Mouse (Mus musculus) liver, embryonic 14.5 days (tissue): Measurements from ENCODE around the gene Galm. TPM values are rescaled to one million over a fixed set of nuclear protein-coding genes. Genes with fewer than 3 reads are reported as not detected.

Experiments
- ATAC-seq: fragments of 200-750 bp; cut with Nextera tagmentation; 2 replicates; pipeline ENCODE4 v1.8.0; 2017; ENCODE audit warnings: moderate number of reproducible peaks, mild to moderate bottlenecking, moderate library complexity; ENCODE audit not compliant: insufficient read depth
- DNase-seq, 3 experiments: peaks; one replicate each; pipeline ENCODE4 v3.0.0-alpha.2; 2012 to 2013; ENCODE audit warnings: low read depth in 3 of 3, low spot score in 3 of 3
- H3K27ac ChIP-seq: fragments of 300-500 bp; sonication (generic); 2 replicates; pipeline ENCODE4 v1.5.1; 2014; ENCODE audit warnings: moderate library complexity, mild to moderate bottlenecking, control low read depth, inconsistent platforms
- H3K27me3 ChIP-seq: fragments of 300-500 bp; sonication (generic); 2 replicates; pipeline ENCODE4 v1.6.1; 2014; ENCODE audit warnings: mild to moderate bottlenecking, low read length, moderate library complexity; ENCODE audit not compliant: control insufficient read depth, insufficient read depth
- H3K36me3 ChIP-seq: fragments of 300-500 bp; sonication (generic); replicated peaks from 2 replicates; pipeline ENCODE4 v1.6.1; 2014; ENCODE audit warnings: low read depth; ENCODE audit not compliant: control insufficient read depth, insufficient read depth
- H3K4me1 ChIP-seq, 2 experiments: fragments of 200-500 bp in 1 of 2; fragments of 300-500 bp in 1 of 2; sonication (generic) in 1 of 2; replicated peaks; 2 replicates each; pipeline ENCODE4 v1.6.1; 2012 to 2014; ENCODE audit warnings: antibody characterized with exemption in 1 of 2, inconsistent platforms in 1 of 2, low read length in 1 of 2; ENCODE audit not compliant: control insufficient read depth in 2 of 2, insufficient read depth in 2 of 2
- H3K4me2 ChIP-seq: fragments of 300-500 bp; sonication (generic); 2 replicates; pipeline ENCODE4 v1.6.1; 2014; ENCODE audit warnings: low read depth, mild to moderate bottlenecking, control low read depth, moderate library complexity
- H3K4me3 ChIP-seq, 2 experiments: fragments of 200-500 bp in 1 of 2; fragments of 300-500 bp in 1 of 2; sonication (generic) in 1 of 2; 2 replicates each; pipeline ENCODE4 v1.5.1; 2012 to 2014; ENCODE audit warnings: low read depth in 2 of 2, low read length in 2 of 2, mild to moderate bottlenecking in 2 of 2, control low read depth in 1 of 2, inconsistent platforms in 1 of 2, moderate library complexity in 1 of 2; ENCODE audit not compliant: insufficient read depth in 1 of 2
- H3K9ac ChIP-seq: fragments of 300-500 bp; sonication (generic); replicated peaks from 2 replicates; pipeline ENCODE4 v1.6.1; 2014; ENCODE audit warnings: mild to moderate bottlenecking, control low read depth, moderate library complexity
- H3K9me3 ChIP-seq: fragments of 300-500 bp; sonication (generic); 2 replicates; pipeline ENCODE4 v1.6.1; 2016; ENCODE audit warnings: low read length, mixed read lengths; ENCODE audit not compliant: control insufficient read depth
- CTCF ChIP-seq: IDR thresholded peaks from 2 replicates; pipeline ENCODE4 v1.5.1; 2016; ENCODE audit warnings: antibody characterized with exemption, low read depth, control low read depth
- EP300 ChIP-seq: IDR thresholded peaks from 2 replicates; pipeline ENCODE4 v1.6.1; 2016; ENCODE audit warnings: antibody characterized with exemption, low read depth
- WGBS: fragments of 180-500 bp; shearing (Covaris S2); extraction: QIAGEN DNeasy Blood & Tissue Kit; methylation state at CpG from one replicate; pipeline ENCODE4 v1.1.7; 2014; ENCODE audit not compliant: insufficient replicate concordance; 5-methylcytosine and 5-hydroxymethylcytosine counted together
- polyA plus RNA-seq, 2 experiments: library from polyadenylated mRNA; depleted of rRNA in 1 of 2; stranded (reverse) in 1 of 2; unstranded in 1 of 2; fragments of >200 nt; fragmentation: Nextera tagmentation in 1 of 2; extraction: Ambion mirVana in 1 of 2; gene quantifications; 2 replicates each; pipeline versions ENCODE4 v1.2.1 to v1.2.3; 2012 to 2014

Galm gene
- polyA plus RNA-seq, 2 experiments: 14.0 to 22.7 TPM

DNA sequence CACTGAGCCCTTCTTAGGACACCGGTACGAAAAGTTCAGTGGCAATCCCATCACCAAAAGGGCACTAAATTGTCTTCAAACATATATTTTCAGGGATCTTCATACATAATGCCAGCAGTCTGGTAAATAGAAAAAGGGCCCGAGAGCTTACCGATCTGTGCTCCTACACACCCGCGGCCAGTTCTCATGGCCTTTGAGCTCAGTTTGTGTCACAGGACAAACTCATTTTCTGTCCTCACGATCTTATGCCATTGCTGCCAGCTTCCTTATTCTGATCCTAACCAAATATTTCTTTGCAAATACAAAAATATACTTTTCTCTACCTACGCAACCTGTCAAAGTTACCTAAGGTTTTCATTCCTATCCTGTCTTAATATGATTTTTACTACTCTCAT is 30.6 kb upstream of the Galm start:
- ATAC-seq: no peak
- no peak overlapping the region for H3K4me3 ChIP-seq
- no peak for DNase-seq
- H3K4me2 ChIP-seq: no peak overlapping the region
- 71% methylated on average over 8 of the region's 8 CpGs for WGBS
- TF ChIP-seq CTCF: no peak
- no peak for TF ChIP-seq EP300
- no peak overlapping the region for H3K9ac ChIP-seq
- H3K36me3 ChIP-seq: no peaks in the 10 kb centered on the region
- H3K9me3 ChIP-seq: no peaks in the 10 kb centered on the region
- no peak overlapping the region for H3K27ac ChIP-seq
- no peaks in the 10 kb centered on the region for H3K27me3 ChIP-seq
- H3K4me1 ChIP-seq: no peaks in the 10 kb centered on the region

DNA sequence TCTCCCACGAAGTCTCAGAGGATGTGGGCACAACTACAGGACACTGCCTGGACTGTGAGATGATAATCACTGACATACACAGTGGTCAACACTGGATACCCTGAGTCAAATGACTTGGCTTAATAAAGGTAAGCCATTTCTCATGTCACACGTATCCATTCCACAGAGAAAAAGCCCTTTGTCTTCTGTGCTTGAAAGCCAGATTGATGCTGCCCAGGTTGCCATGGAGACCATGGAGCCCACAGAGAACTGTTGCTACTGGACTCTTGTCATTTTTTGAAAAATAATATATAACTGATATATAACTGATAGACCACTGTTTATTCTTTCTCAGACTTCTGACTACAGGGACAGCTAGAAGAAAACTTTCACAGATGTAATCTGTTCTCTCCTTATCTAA is 30.1 kb upstream of the Galm start:
- H3K27ac ChIP-seq: no peak overlapping the region
- H3K27me3 ChIP-seq: no peaks in the 10 kb centered on the region
- H3K9me3 ChIP-seq: no peaks in the 10 kb centered on the region
- DNase-seq (no peak), ATAC-seq (no peak)
- H3K9ac ChIP-seq: no peak overlapping the region
- no peak overlapping the region for H3K4me2 ChIP-seq
- H3K36me3 ChIP-seq: no peaks in the 10 kb centered on the region
- H3K4me1 ChIP-seq: no peaks in the 10 kb centered on the region
- TF ChIP-seq CTCF (no peak), EP300 (no peak)
- no peak overlapping the region for H3K4me3 ChIP-seq
- 44% methylated on average over 2 of the region's 2 CpGs for WGBS

DNA sequence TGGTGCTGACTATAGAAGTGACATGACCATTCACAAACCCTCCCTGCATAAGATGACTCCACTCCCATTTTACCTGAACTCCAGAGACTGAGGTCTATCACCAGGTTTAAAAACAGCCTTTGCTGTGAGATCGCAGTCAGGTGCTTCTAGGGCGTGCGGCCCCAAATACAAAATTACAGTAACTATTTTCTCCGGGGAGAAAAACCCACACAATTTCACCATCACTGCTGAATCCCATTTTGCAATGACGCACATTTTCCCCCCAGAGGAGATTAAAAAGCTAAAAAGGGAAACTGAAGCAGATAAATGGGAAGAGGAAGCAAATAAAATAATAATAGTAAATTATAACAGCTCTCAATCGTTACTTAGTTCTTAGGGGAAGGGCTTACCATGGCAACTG is 27.4 kb upstream of the Galm start:
- no peaks in the 10 kb centered on the region for H3K27me3 ChIP-seq
- DNase-seq (no peak), ATAC-seq (no peak)
- H3K36me3 ChIP-seq: no peaks in the 10 kb centered on the region
- H3K4me3 ChIP-seq: no peak overlapping the region
- 68% methylated on average over 6 of the region's 6 CpGs for WGBS
- H3K27ac ChIP-seq: no peak overlapping the region
- H3K9me3 ChIP-seq: no peaks in the 10 kb centered on the region
- TF ChIP-seq CTCF: no peak
- TF ChIP-seq EP300: no peak
- H3K9ac ChIP-seq: no peak overlapping the region
- H3K4me2 ChIP-seq: no peak overlapping the region
- H3K4me1 ChIP-seq: no peaks in the 10 kb centered on the region

DNA sequence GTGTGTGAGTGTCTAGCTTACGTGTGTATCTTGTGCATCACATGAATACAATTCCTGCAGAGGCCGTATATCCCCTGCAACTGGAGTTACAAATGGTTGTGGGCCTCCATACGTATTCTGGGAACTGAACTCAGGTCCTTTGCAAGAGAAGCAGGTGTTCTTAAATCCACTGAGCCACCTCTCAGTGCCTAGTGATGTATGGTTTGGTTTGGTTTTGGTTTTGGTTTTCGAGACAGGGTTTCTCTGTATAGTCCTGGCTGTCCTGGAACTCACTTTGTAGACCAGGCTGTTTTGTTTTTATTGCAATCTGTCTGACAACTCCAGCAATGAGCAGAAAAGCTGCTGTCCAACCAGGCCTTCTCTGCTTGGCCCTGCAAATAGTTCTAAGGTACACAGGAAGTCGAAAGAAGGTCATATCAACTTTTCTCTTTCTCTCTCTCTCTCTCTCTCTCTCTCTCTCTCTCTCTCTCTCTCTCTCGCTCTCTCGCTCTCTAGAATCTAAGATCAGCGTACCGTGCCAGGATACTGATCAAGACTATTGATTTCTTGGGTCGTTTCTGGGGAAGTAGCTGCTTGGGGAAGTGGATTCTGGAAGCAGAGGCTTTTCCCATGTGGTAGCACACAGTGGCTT is 21.8 kb upstream of the Galm start:
- no peaks in the 10 kb centered on the region for H3K9me3 ChIP-seq
- H3K27ac ChIP-seq: no peak overlapping the region
- no peak for DNase-seq
- WGBS: 65% methylated on average over 10 of the region's 10 CpGs
- H3K36me3 ChIP-seq: no peaks in the 10 kb centered on the region
- no peak overlapping the region for H3K9ac ChIP-seq
- ATAC-seq: no peak
- TF ChIP-seq CTCF (no peak), EP300 (no peak)
- no peak overlapping the region for H3K4me3 ChIP-seq
- no peak overlapping the region for H3K4me2 ChIP-seq
- H3K4me1 ChIP-seq: no peaks in the 10 kb centered on the region
- no peaks in the 10 kb centered on the region for H3K27me3 ChIP-seq

DNA sequence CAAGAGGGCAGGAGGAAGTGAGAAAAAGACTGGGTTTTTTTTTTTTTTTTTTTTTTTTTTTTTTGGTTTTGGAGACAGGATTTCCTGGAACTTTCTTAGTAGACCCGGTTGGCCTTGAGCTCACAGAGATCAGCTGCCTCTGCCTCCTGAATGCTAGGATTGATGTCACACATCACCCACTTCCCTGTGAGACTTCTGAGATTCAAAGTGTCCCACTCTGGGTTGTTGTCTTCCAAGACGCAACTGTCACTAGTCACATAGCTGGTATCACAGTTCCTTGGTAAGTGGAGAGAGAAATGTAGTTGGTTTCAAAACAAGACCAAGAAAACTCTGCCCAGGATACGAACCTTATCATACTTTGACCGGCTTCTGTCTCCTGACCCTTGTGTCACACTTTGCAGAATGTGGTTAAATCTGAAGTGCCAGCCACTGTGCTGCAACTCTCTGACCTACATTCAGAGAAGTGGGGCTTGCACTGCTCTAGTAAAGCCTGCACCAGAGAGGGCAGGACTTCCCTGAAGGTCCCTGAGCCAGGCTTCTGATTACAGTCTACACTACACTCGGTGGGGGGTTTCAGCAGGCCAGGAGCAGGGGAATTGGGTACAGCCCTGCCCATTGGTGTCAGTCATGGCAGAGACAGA is 14.5 kb upstream of the Galm start:
- no peaks in the 10 kb centered on the region for H3K36me3 ChIP-seq
- H3K9ac ChIP-seq: no peak overlapping the region
- ATAC-seq: no peak
- WGBS: 26% methylated on average over 5 of the region's 5 CpGs
- no peak overlapping the region for H3K4me3 ChIP-seq
- H3K9me3 ChIP-seq: no peaks in the 10 kb centered on the region
- no peak for DNase-seq
- H3K27me3 ChIP-seq: no peaks in the 10 kb centered on the region
- no peak overlapping the region for H3K4me2 ChIP-seq
- no peak overlapping the region for H3K27ac ChIP-seq
- no peak for TF ChIP-seq CTCF
- no peak for TF ChIP-seq EP300
- 0 out of 4 replicates have a peak, but pooled peaks cover 0 to 2% of the 10 kb centered on the region in 2 experiments for H3K4me1 ChIP-seq
